Mouse (Mus musculus) stomach, embryonic 14.5 days (tissue): ENCODE measurements at regions not wholly inside any gene's neighbourhood (a gene's known extent, or its start where the extent isn't known, plus 50 kb on each side); places are given as distances from the start of the nearest gene placed in this dataset.
A peak's percentile ranks its signal among the peaks of the same experiment; 100 is the strongest.

Source experiments
- ATAC-seq: fragments of 200-750 bp; cut with Nextera tagmentation; 2 replicates; pipeline ENCODE4 v1.8.0; 2017; ENCODE audit warnings: low read depth, moderate TSS enrichment; ENCODE audit not compliant: insufficient number of reproducible peaks, insufficient read depth, low FRiP score
- H3K27ac ChIP-seq: fragments of 300-500 bp; sonication (generic); 2 replicates; pipeline ENCODE4 v1.5.1; 2014; ENCODE audit warnings: mild to moderate bottlenecking, low read length, moderate library complexity, mixed read lengths
- H3K27me3 ChIP-seq: fragments of 300-500 bp; sonication (generic); 2 replicates; pipeline ENCODE4 v1.6.1; 2014; ENCODE audit warnings: low read length, control low read depth, mixed read lengths; ENCODE audit not compliant: control insufficient read depth, insufficient read depth
- H3K36me3 ChIP-seq: fragments of 300-500 bp; sonication (generic); 2 replicates; pipeline ENCODE4 v1.6.1; 2014; ENCODE audit warnings: mild to moderate bottlenecking, control low read depth, low read length, moderate library complexity, mixed read lengths; ENCODE audit not compliant: control insufficient read depth, insufficient read depth
- H3K4me1 ChIP-seq: fragments of 300-500 bp; sonication (generic); 2 replicates; pipeline ENCODE4 v1.6.1; 2014; ENCODE audit warnings: low read length, control low read depth, mixed read lengths; ENCODE audit not compliant: control insufficient read depth, insufficient read depth
- H3K4me2 ChIP-seq: fragments of 300-500 bp; sonication (generic); replicated peaks from 2 replicates; pipeline ENCODE4 v1.6.1; 2014; ENCODE audit warnings: low read depth, low read length, control low read depth
- H3K4me3 ChIP-seq: fragments of 300-500 bp; sonication (generic); 2 replicates; pipeline ENCODE4 v1.5.1; 2014; ENCODE audit warnings: low read depth, low read length, control low read depth
- H3K9ac ChIP-seq: fragments of 300-500 bp; sonication (generic); replicated peaks from 2 replicates; pipeline ENCODE4 v1.6.1; 2014; ENCODE audit warnings: low read depth, mild to moderate bottlenecking, control low read depth, low read length, moderate library complexity, mixed read lengths
- H3K9me3 ChIP-seq: fragments of 300-500 bp; sonication (generic); 2 replicates; pipeline ENCODE4 v1.6.1; 2016; ENCODE audit warnings: low read depth, low read length, control low read depth; ENCODE audit not compliant: control insufficient read depth
- WGBS: fragments of 180-500 bp; shearing (Covaris S2); extraction: QIAGEN DNeasy Blood & Tissue Kit; methylation state at CpG from one replicate; pipeline ENCODE4 v1.1.7; 2014; 5-methylcytosine and 5-hydroxymethylcytosine counted together

- Histone ChIP-seq H3K9ac (no peak overlapping the region), H3K4me3 (no peak overlapping the region), H3K4me2 (no peak overlapping the region), H3K4me1 (peaks cover 20% of the 10 kb centered on the region; the same call in 1 of the 2 replicates), H3K36me3 (no peaks in the 10 kb centered on the region), H3K27me3 (no peaks in the 10 kb centered on the region), H3K9me3 (no peaks in the 10 kb centered on the region), H3K27ac (peak overlapping the region; percentile 70; the same call in 1 of the 2 replicates)
- WGBS, result 52% methylated on average over 11 of the region's 11 CpGs
- no peak; the same call in 1 of the 2 replicates for ATAC-seq
Measured at GRCm38 (mm10) chr14:76617447-76617846, 60.8 kb upstream of the Serp2 start.

GRCm38 (mm10) chr14:76616367-76616683 is 59.6 kb upstream of the Serp2 start:
- WGBS, result 41% methylated on average over 3 of the region's 3 CpGs
- peaks cover 18% of the 10 kb centered on the region; the same call in 1 of the 2 replicates for H3K4me1 ChIP-seq
- no peaks in the 10 kb centered on the region for H3K27me3 ChIP-seq
- H3K36me3 ChIP-seq, result no peaks in the 10 kb centered on the region
- no peak for ATAC-seq
- H3K9ac ChIP-seq, result no peak overlapping the region
- H3K27ac ChIP-seq, result no peak overlapping the region
- H3K4me2 ChIP-seq, result no peak overlapping the region
- H3K9me3 ChIP-seq, result no peaks in the 10 kb centered on the region
- no peak overlapping the region for H3K4me3 ChIP-seq

- Histone ChIP-seq H3K9me3 (no peaks in the 10 kb centered on the region), H3K4me2 (no peak overlapping the region), H3K27ac (no peak overlapping the region), H3K9ac (no peak overlapping the region), H3K4me1 (peaks cover 21% of the 10 kb centered on the region; the same call in 1 of the 2 replicates), H3K4me3 (no peak overlapping the region), H3K27me3 (no peaks in the 10 kb centered on the region), H3K36me3 (no peaks in the 10 kb centered on the region)
- ATAC-seq, result no peak
- 60% methylated on average over 8 of the region's 8 CpGs for WGBS
Measured at GRCm38 (mm10) chr14:76615603-76616366, 59.1 kb upstream of the Serp2 start.

- Histone ChIP-seq H3K27me3 (no peaks in the 10 kb centered on the region), H3K9me3 (no peaks in the 10 kb centered on the region), H3K4me1 (peaks cover 27% of the 10 kb centered on the region; the same call in 1 of the 2 replicates), H3K36me3 (no peaks in the 10 kb centered on the region), H3K27ac (no peak overlapping the region), H3K4me2 (no peak overlapping the region), H3K9ac (no peak overlapping the region), H3K4me3 (no peak overlapping the region)
- WGBS, result 42% methylated on average over 11 of the region's 11 CpGs
- ATAC-seq, result peak; percentile 77
Measured at GRCm38 (mm10) chr14:76615182-76615581, 58.5 kb upstream of the Serp2 start.

GRCm38 (mm10) chr14:76614682-76615081 is 58.0 kb upstream of the Serp2 start:
- H3K27me3 ChIP-seq, result no peaks in the 10 kb centered on the region
- H3K9me3 ChIP-seq, result no peaks in the 10 kb centered on the region
- WGBS, result 76% methylated on average over 5 of the region's 5 CpGs
- no peak for ATAC-seq
- H3K36me3 ChIP-seq, result no peaks in the 10 kb centered on the region
- H3K9ac ChIP-seq, result no peak overlapping the region
- H3K27ac ChIP-seq, result no peak overlapping the region
- H3K4me3 ChIP-seq, result no peak overlapping the region
- H3K4me1 ChIP-seq, result peaks cover 27% of the 10 kb centered on the region; the same call in 1 of the 2 replicates
- no peak overlapping the region for H3K4me2 ChIP-seq

- Histone ChIP-seq H3K4me2 (no peak overlapping the region), H3K27me3 (no peaks in the 10 kb centered on the region), H3K9me3 (no peaks in the 10 kb centered on the region), H3K4me3 (no peak overlapping the region), H3K9ac (no peak overlapping the region), H3K36me3 (no peaks in the 10 kb centered on the region), H3K27ac (no peak overlapping the region), H3K4me1 (peaks cover 27% of the 10 kb centered on the region; the same call in 1 of the 2 replicates)
- WGBS, result 89% methylated on average over 6 of the region's 6 CpGs
- no peak for ATAC-seq
Measured at GRCm38 (mm10) chr14:76613604-76614003, 56.9 kb upstream of the Serp2 start.

- H3K27ac ChIP-seq, result no peak overlapping the region
- H3K36me3 ChIP-seq, result no peaks in the 10 kb centered on the region
- H3K4me1 ChIP-seq, result peaks cover 15% of the 10 kb centered on the region; the same call in 1 of the 2 replicates
- H3K4me3 ChIP-seq, result no peak overlapping the region
- no peaks in the 10 kb centered on the region for H3K9me3 ChIP-seq
- 47% methylated on average over 11 of the region's 11 CpGs for WGBS
- no peak for ATAC-seq
- H3K27me3 ChIP-seq, result no peaks in the 10 kb centered on the region
- no peak overlapping the region for H3K9ac ChIP-seq
- no peak overlapping the region for H3K4me2 ChIP-seq
Measured at GRCm38 (mm10) chr14:76610429-76611378, 54.0 kb upstream of the Serp2 start.
